Mouse (Mus musculus): ENCODE results near the gene Diaph2. TPM values are rescaled to one million over a fixed set of nuclear protein-coding genes. Genes with fewer than 3 reads are reported as not detected.
A peak's percentile ranks its signal among the peaks of the same experiment; 100 is the strongest.
"Not testable (repeated sequence)": the region's sequence is repeated elsewhere in the genome, so short reads cannot be mapped to it uniquely, and the experiment has no call there.

Gene Diaph2
- total and polyA plus RNA-seq, 2 experiments = 3.2 to 13.3 TPM

GRCm38 (mm10) chrX:130287032-130287431 is 537.5 kb downstream of the Diaph2 start:
- 91% methylated on average over 9 of the region's 9 CpGs for WGBS
- Histone ChIP-seq H3K27me3 (ENCODE audit: control insufficient read depth, insufficient read depth, low read length) (no peaks in the 10 kb centered on the region), H3K27ac (replicated peaks; ENCODE audit: insufficient read depth, low read depth, low read length) (no peak overlapping the region), H3K79me2 (ENCODE audit: control insufficient read depth, insufficient read depth, low read length) (no peaks in the 10 kb centered on the region), H3K4me1 (ENCODE audit: control insufficient read depth, insufficient read depth, low read length) (no peaks in the 10 kb centered on the region), H3K36me3 (ENCODE audit: control insufficient read depth, insufficient read depth, low read length) (peaks cover 2% of the 10 kb centered on the region; the same call in 1 of the 2 replicates), H3K9ac (ENCODE audit: low read depth, low read length) (no peak overlapping the region), H3K4me3 (ENCODE audit: insufficient read depth, low read depth, low read length) (no peak overlapping the region)
- TF ChIP-seq POLR2A (IDR thresholded peaks at IDR 0.05; ENCODE audit: extremely low read depth, insufficient read depth, low read length) = no peak
- TF ChIP-seq CTCF (IDR thresholded peaks at IDR 0.05; ENCODE audit: low read depth, low read length) = no peak
- no peak for DNase-seq (ENCODE audit: extremely low read depth, low read depth, low spot score)

DNA sequence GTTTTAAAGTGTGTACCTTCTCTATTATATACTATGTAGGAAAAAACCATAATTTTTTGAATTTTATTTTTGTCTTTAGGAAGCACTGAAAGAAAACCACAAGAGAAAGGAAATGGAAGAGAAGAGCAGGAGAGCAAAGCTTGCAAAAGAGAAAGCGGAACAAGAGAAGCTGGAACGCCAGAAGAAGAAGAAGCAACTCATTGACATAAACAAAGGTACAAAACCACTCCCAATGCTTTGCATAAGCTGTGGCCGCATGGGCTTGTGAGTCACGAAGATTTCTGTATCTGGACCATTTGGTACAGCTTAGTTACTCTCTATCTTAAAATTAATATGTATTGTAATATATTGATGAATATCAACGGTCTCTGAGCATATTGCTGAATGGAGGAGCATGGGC is 540.2 kb downstream of the Diaph2 start:
- Histone ChIP-seq H3K79me2 (ENCODE audit: control insufficient read depth, insufficient read depth, low read length) (no peaks in the 10 kb centered on the region), H3K27me3 (ENCODE audit: control insufficient read depth, insufficient read depth, low read length) (no peaks in the 10 kb centered on the region), H3K36me3 (ENCODE audit: control insufficient read depth, insufficient read depth, low read length) (peaks cover 2% of the 10 kb centered on the region; the same call in 1 of the 2 replicates), H3K9ac (ENCODE audit: low read depth, low read length) (no peak overlapping the region), H3K27ac (replicated peaks; ENCODE audit: insufficient read depth, low read depth, low read length) (no peak overlapping the region), H3K4me1 (ENCODE audit: control insufficient read depth, insufficient read depth, low read length) (no peaks in the 10 kb centered on the region), H3K4me3 (ENCODE audit: insufficient read depth, low read depth, low read length) (no peak overlapping the region)
- no peak for DNase-seq (ENCODE audit: extremely low read depth, low read depth, low spot score)
- no peak for TF ChIP-seq CTCF (IDR thresholded peaks at IDR 0.05; ENCODE audit: low read depth, low read length)
- no peak for TF ChIP-seq POLR2A (IDR thresholded peaks at IDR 0.05; ENCODE audit: extremely low read depth, insufficient read depth, low read length)
- 91% methylated on average over 5 of the region's 5 CpGs for WGBS

- H3K36me3 ChIP-seq (ENCODE audit: control insufficient read depth, insufficient read depth, low read length) = no peaks in the 10 kb centered on the region
- H3K27me3 ChIP-seq (ENCODE audit: control insufficient read depth, insufficient read depth, low read length) = no peaks in the 10 kb centered on the region
- H3K27ac ChIP-seq (replicated peaks; ENCODE audit: insufficient read depth, low read depth, low read length) = no peak overlapping the region
- H3K79me2 ChIP-seq (ENCODE audit: control insufficient read depth, insufficient read depth, low read length) = no peaks in the 10 kb centered on the region
- H3K4me3 ChIP-seq (ENCODE audit: insufficient read depth, low read depth, low read length) = no peak overlapping the region
- DNase-seq (ENCODE audit: extremely low read depth, low read depth, low spot score) = no peak
- H3K4me1 ChIP-seq (ENCODE audit: control insufficient read depth, insufficient read depth, low read length) = no peaks in the 10 kb centered on the region
- H3K9ac ChIP-seq (ENCODE audit: low read depth, low read length) = no peak overlapping the region
- TF ChIP-seq POLR2A (IDR thresholded peaks at IDR 0.05; ENCODE audit: extremely low read depth, insufficient read depth, low read length) (no peak), CTCF (IDR thresholded peaks at IDR 0.05; ENCODE audit: low read depth, low read length) (no peak)
Observed at GRCm38 (mm10) chrX:130350808-130351435, 601.4 kb downstream of the Diaph2 start.

DNA sequence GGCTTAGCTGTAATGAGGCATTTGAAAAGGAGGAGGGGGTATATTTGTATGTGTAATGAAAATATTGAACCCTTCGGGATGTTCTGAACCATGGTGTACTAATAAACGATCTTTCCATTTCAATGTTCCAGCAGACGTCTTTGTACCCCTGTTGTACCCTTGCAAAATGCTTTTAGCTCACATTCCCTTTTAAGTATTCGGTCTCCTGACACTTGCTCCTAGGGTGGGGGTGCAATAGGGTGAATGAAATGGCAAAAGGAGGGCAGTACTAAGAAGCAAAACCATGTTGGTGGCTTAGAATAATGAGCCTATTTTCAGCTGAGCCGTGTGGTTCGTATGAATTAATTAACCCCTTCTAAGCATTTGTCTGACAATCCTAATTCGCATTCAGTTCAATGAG is 601.9 kb downstream of the Diaph2 start:
- Histone ChIP-seq H3K27me3 (ENCODE audit: control insufficient read depth, insufficient read depth, low read length) (no peaks in the 10 kb centered on the region), H3K36me3 (ENCODE audit: control insufficient read depth, insufficient read depth, low read length) (no peaks in the 10 kb centered on the region), H3K9ac (ENCODE audit: low read depth, low read length) (no peak overlapping the region), H3K4me1 (ENCODE audit: control insufficient read depth, insufficient read depth, low read length) (no peaks in the 10 kb centered on the region), H3K27ac (replicated peaks; ENCODE audit: insufficient read depth, low read depth, low read length) (no peak overlapping the region), H3K79me2 (ENCODE audit: control insufficient read depth, insufficient read depth, low read length) (no peaks in the 10 kb centered on the region), H3K4me3 (ENCODE audit: insufficient read depth, low read depth, low read length) (no peak overlapping the region)
- no peak for DNase-seq (ENCODE audit: extremely low read depth, low read depth, low spot score)
- TF ChIP-seq CTCF (IDR thresholded peaks at IDR 0.05; ENCODE audit: low read depth, low read length) = no peak
- TF ChIP-seq POLR2A (IDR thresholded peaks at IDR 0.05; ENCODE audit: extremely low read depth, insufficient read depth, low read length) = no peak
- whole genome bisulfite sequencing = 89% methylated on average over 7 of the region's 7 CpGs

DNA sequence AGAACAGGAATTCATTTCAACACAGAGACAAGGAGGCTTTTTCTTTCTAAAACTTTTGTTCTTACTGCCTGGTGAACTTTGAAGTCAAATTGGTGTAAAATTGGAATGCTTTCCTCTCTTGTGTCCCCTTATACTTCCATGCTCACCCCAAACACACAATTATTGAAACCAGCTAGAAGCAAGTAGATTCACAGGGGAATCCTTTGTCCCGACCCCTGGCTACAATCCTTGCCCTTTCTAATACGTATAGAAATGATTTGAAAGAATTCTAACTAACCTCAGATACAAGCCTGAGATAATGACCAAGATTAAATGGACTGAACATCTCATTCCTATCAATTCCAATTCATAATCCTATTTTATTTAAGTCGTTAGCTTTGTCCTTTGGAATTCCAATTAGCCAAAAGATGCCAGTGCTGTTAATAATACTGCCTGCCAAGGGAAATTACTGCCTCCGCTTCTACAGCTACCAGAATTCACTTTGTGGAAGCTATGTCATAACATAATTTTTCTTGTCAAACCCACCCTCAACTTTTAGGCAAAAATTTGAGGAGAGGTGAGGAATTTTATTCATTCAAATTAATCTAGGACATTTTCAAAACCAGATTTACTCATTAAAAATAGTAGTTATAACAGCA is 644.1 kb downstream of the Diaph2 start:
- 94% methylated on average over 4 of the region's 4 CpGs for WGBS
- Histone ChIP-seq H3K4me1 (ENCODE audit: control insufficient read depth, insufficient read depth, low read length) (no peaks in the 10 kb centered on the region), H3K4me3 (ENCODE audit: insufficient read depth, low read depth, low read length) (no peak overlapping the region), H3K36me3 (ENCODE audit: control insufficient read depth, insufficient read depth, low read length) (no peaks in the 10 kb centered on the region), H3K27ac (replicated peaks; ENCODE audit: insufficient read depth, low read depth, low read length) (no peak overlapping the region), H3K79me2 (ENCODE audit: control insufficient read depth, insufficient read depth, low read length) (no peaks in the 10 kb centered on the region), H3K9ac (ENCODE audit: low read depth, low read length) (no peak overlapping the region), H3K27me3 (ENCODE audit: control insufficient read depth, insufficient read depth, low read length) (no peaks in the 10 kb centered on the region)
- no peak for DNase-seq (ENCODE audit: extremely low read depth, low read depth, low spot score)
- TF ChIP-seq POLR2A (IDR thresholded peaks at IDR 0.05; ENCODE audit: extremely low read depth, insufficient read depth, low read length) (no peak), CTCF (IDR thresholded peaks at IDR 0.05; ENCODE audit: low read depth, low read length) (no peak)

DNA sequence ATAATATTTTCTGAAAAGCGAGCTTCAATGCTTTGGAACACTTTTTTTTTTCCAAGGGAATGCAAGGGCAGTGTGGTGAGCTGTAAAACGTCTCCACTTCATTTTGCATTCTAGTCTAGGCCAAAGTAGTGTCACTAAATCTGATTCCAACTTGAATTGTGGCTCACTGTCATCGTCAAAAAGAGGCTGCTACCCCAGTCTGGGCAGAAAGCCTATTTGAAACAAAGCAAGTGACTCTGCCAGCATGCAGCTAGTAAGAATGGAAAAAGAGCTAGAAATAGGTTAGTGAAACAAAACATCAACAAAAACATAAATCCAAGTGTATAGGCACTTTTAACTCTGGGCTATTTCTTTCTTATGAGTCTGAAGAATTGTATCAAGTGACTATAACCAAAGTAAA is 653.7 kb downstream of the Diaph2 start:
- Histone ChIP-seq H3K27me3 (ENCODE audit: control insufficient read depth, insufficient read depth, low read length) (no peaks in the 10 kb centered on the region), H3K9ac (ENCODE audit: low read depth, low read length) (no peak overlapping the region), H3K27ac (replicated peaks; ENCODE audit: insufficient read depth, low read depth, low read length) (no peak overlapping the region), H3K36me3 (ENCODE audit: control insufficient read depth, insufficient read depth, low read length) (no peaks in the 10 kb centered on the region), H3K4me1 (ENCODE audit: control insufficient read depth, insufficient read depth, low read length) (no peaks in the 10 kb centered on the region), H3K4me3 (ENCODE audit: insufficient read depth, low read depth, low read length) (no peak overlapping the region), H3K79me2 (ENCODE audit: control insufficient read depth, insufficient read depth, low read length) (no peaks in the 10 kb centered on the region)
- TF ChIP-seq CTCF (IDR thresholded peaks at IDR 0.05; ENCODE audit: low read depth, low read length) (no peak), POLR2A (IDR thresholded peaks at IDR 0.05; ENCODE audit: extremely low read depth, insufficient read depth, low read length) (no peak)
- WGBS = 40% methylated on average over 3 of the region's 3 CpGs
- DNase-seq (ENCODE audit: extremely low read depth, low read depth, low spot score) = peak; percentile 19

DNA sequence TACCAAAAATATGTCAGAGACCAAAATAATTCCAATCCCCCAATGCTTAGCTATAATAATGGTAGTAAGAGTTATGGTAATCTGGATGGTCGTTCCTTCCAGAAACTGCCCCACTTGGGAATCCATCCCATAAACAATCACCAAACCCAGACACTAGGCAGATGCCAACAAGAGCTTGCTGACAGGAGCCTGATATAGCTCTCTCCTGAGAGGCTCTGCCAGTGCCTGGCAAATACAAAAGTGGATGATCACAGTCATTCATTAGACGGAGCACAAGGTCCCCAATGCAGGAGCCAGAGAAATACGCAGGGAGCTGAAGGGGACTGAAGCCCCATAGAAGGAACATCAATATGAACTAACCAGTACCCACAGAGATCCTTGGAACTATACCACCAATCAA is 657.9 kb downstream of the Diaph2 start:
- not testable (repeated sequence) for H3K27ac ChIP-seq (replicated peaks; ENCODE audit: insufficient read depth, low read depth, low read length); H3K36me3 ChIP-seq (ENCODE audit: control insufficient read depth, insufficient read depth, low read length)
- WGBS = 93% methylated on average over 3 of the region's 3 CpGs

More for the DNA sequence above, 657.9 kb downstream of the Diaph2 start:
- not testable (repeated sequence) for H3K4me1 ChIP-seq (ENCODE audit: control insufficient read depth, insufficient read depth, low read length); H3K4me3 ChIP-seq (ENCODE audit: insufficient read depth, low read depth, low read length); DNase-seq (ENCODE audit: extremely low read depth, low read depth, low spot score); H3K27me3 ChIP-seq (ENCODE audit: control insufficient read depth, insufficient read depth, low read length); H3K79me2 ChIP-seq (ENCODE audit: control insufficient read depth, insufficient read depth, low read length); H3K9ac ChIP-seq (ENCODE audit: low read depth, low read length)

Measured in liver, adult 2 months (tissue).